Comparison of ENCODE assay signal across 23 mouse cellular contexts in the genomic region with DNA sequence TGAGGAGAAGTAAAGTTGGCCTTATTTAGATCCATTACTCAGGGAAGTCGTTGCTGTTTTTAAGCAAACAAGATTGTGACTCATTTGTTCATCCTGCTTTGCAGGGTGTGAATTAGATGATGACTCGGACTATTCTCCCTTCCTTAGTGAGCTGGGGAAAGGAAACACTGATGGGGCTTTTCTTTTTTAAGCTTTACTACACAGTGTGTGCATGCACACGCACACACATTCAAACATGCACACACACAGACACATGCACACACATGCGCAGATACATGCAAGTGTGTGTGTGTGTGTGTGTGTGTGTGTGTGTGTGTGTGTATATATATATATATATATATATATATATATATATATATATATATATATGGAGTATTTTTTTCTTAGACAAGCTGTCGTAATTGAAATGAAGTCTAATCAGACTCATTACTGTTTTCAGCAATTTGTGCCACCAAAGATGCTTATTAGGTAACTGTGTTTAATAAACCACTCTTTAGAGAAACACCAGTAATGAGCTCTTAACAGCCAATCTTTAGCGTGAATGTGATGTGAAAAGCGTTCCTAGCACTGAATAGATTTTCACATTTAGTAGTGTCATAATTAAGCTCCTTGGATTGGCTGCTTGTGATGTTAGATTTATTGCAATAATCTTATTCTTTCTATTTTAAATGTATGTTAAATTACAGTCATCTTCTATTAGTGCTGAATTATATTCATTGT.
A peak's percentile ranks its signal among the peaks of the same experiment; 100 is the strongest.
DNase-seq lines count a peak whose midpoint lies in the region; ATAC-seq and TF ChIP-seq lines count a peak whose summit lies in the region.
"Had no signal": no experiment of that assay in that cellular context is flagged by ENCODE, and none has a peak within 500 bp of the region (broad histone marks: within the 10 kb centered on the region; RNA-seq: fewer than 3 reads in every experiment).

No protein-coding gene starts in this region.

- no peaks in the 10 kb centered on the region for H3K9me3 ChIP-seq in forebrain, embryonic 13.5 days (replicated peaks)
- H3K9me3 ChIP-seq in forebrain, embryonic 12.5 days = no peaks in the 10 kb centered on the region
- H3K9me3 ChIP-seq in forebrain, embryonic 15.5 days = no peaks in the 10 kb centered on the region
- H3K9me3 ChIP-seq in forebrain, embryonic 11.5 days (ENCODE audit: control insufficient read depth, low read length) = no peaks in the 10 kb centered on the region
- no peaks in the 10 kb centered on the region for H3K9me3 ChIP-seq in forebrain, postnatal 0 days (ENCODE audit: low read length)
- H3K9me3 ChIP-seq: embryonic facial prominence, embryonic 13.5 days; embryonic facial prominence, embryonic 15.5 days had no signal

- H3K4me3 ChIP-seq in forebrain, embryonic 13.5 days = no peak overlapping the region
- H3K4me3 ChIP-seq in forebrain, embryonic 12.5 days (replicated peaks) = no peak overlapping the region
- H3K4me3 ChIP-seq in forebrain, embryonic 15.5 days = no peak overlapping the region
- no peak overlapping the region for H3K4me3 ChIP-seq in forebrain, embryonic 11.5 days (ENCODE audit: low read depth, low read length)
- no peak overlapping the region for H3K4me3 ChIP-seq in forebrain, postnatal 0 days (ENCODE audit: low read depth, low read length)
- H3K4me3 ChIP-seq: embryonic facial prominence, embryonic 13.5 days; embryonic facial prominence, embryonic 15.5 days; erythroblast, embryonic 14.5 days; gastrocnemius, adult 2 months had no signal

- H3K4me1 ChIP-seq in forebrain, embryonic 13.5 days = 0 out of 2 replicates have a peak, but pooled peaks cover 6% of the 10 kb centered on the region
- H3K4me1 ChIP-seq in forebrain, embryonic 12.5 days = no peaks in the 10 kb centered on the region
- H3K4me1 ChIP-seq in forebrain, embryonic 15.5 days = no peaks in the 10 kb centered on the region
- no peaks in the 10 kb centered on the region for H3K4me1 ChIP-seq in forebrain, embryonic 11.5 days (replicated peaks; ENCODE audit: control insufficient read depth, insufficient read depth, low read length)
- no peaks in the 10 kb centered on the region for H3K4me1 ChIP-seq in forebrain, postnatal 0 days (ENCODE audit: insufficient read depth)
- H3K4me1 ChIP-seq: embryonic facial prominence, embryonic 13.5 days; embryonic facial prominence, embryonic 15.5 days had no signal

- DNase-seq in forebrain, embryonic 11.5 days (ENCODE audit: low spot score) = no peak
- peak; percentile 84 for DNase-seq in brain, embryonic 14.5 days (ENCODE audit: low read depth)
- no peak for DNase-seq in forebrain, postnatal 0 days
- DNase-seq in gastrocnemius, postnatal 4 days (ENCODE audit: low spot score in 2 of 2) = no peak
- no peak for DNase-seq in kidney, postnatal 10 days
- DNase-seq: adrenal gland, adult 8-10 months; adrenal gland, postnatal 25 days; cerebellum, adult 11 months; cerebellum, adult 18-20 months; cerebellum, adult 8-10 months; cerebellum, adult 9-11 months; cerebellum, postnatal 14 days; cerebellum, postnatal 36 days; embryo, embryonic 11 days; gastrocnemius, adult 2 months had no signal

- H3K27me3 ChIP-seq in forebrain, embryonic 13.5 days = peaks cover 2% of the 10 kb centered on the region; the same call in 1 of the 2 replicates
- H3K27me3 ChIP-seq in forebrain, embryonic 12.5 days = no peaks in the 10 kb centered on the region
- H3K27me3 ChIP-seq in forebrain, embryonic 15.5 days = no peaks in the 10 kb centered on the region
- no peaks in the 10 kb centered on the region for H3K27me3 ChIP-seq in forebrain, embryonic 11.5 days (ENCODE audit: control insufficient read depth, insufficient read depth, low read length)
- no peaks in the 10 kb centered on the region for H3K27me3 ChIP-seq in forebrain, postnatal 0 days (ENCODE audit: insufficient read depth, low read length)
- H3K27me3 ChIP-seq: embryonic facial prominence, embryonic 13.5 days; embryonic facial prominence, embryonic 15.5 days had no signal

- TF ChIP-seq CTCF in brain, embryonic 14.5 days (IDR thresholded peaks at IDR 0.05; ENCODE audit: borderline replicate concordance, extremely low read depth, insufficient read depth, insufficient read length) = no peak
- no peak for TF ChIP-seq CTCF in forebrain, postnatal 0 days (IDR thresholded peaks at IDR 0.05; ENCODE audit: low read depth)

- H3K27ac ChIP-seq in forebrain, embryonic 13.5 days = no peak overlapping the region; the same call in 1 of the 2 replicates
- H3K27ac ChIP-seq in forebrain, embryonic 12.5 days = no peak overlapping the region
- H3K27ac ChIP-seq in forebrain, embryonic 15.5 days (replicated peaks) = no peak overlapping the region
- no peak overlapping the region for H3K27ac ChIP-seq in forebrain, embryonic 11.5 days (ENCODE audit: low read depth, low read length)
- H3K27ac ChIP-seq in forebrain, postnatal 0 days (ENCODE audit: low read depth, low read length) = no peak overlapping the region
- H3K27ac ChIP-seq: embryonic facial prominence, embryonic 13.5 days; embryonic facial prominence, embryonic 15.5 days; gastrocnemius, adult 2 months had no signal

- no peak overlapping the region for H3K4me2 ChIP-seq in forebrain, embryonic 13.5 days
- H3K4me2 ChIP-seq in forebrain, embryonic 12.5 days = no peak overlapping the region
- no peak overlapping the region for H3K4me2 ChIP-seq in forebrain, embryonic 15.5 days (replicated peaks)
- H3K4me2 ChIP-seq in forebrain, embryonic 11.5 days (ENCODE audit: low read depth, low read length, severe bottlenecking) = no peak overlapping the region
- H3K4me2 ChIP-seq in forebrain, postnatal 0 days (ENCODE audit: low read depth) = no peak overlapping the region
- H3K4me2 ChIP-seq: embryonic facial prominence, embryonic 13.5 days; embryonic facial prominence, embryonic 15.5 days had no signal

- 54% methylated on average over 7 of the region's 7 CpGs for WGBS in forebrain, embryonic 13.5 days
- WGBS in forebrain, embryonic 12.5 days = 60% methylated on average over 7 of the region's 7 CpGs
- 43% methylated on average over 7 of the region's 7 CpGs for WGBS in forebrain, embryonic 15.5 days
- WGBS in forebrain, embryonic 11.5 days = 75% methylated on average over 7 of the region's 7 CpGs
- WGBS in forebrain, postnatal 0 days = 48% methylated on average over 7 of the region's 7 CpGs

- TF ChIP-seq POLR2A in brain, embryonic 14.5 days (IDR thresholded peaks at IDR 0.05; ENCODE audit: borderline replicate concordance, extremely low read depth, insufficient read depth, insufficient read length, poor library complexity, severe bottlenecking) = no peak

- H3K36me3 ChIP-seq in forebrain, embryonic 13.5 days (ENCODE audit: poor library complexity, severe bottlenecking) = no peaks in the 10 kb centered on the region
- no peaks in the 10 kb centered on the region for H3K36me3 ChIP-seq in forebrain, embryonic 12.5 days (replicated peaks)
- no peaks in the 10 kb centered on the region for H3K36me3 ChIP-seq in forebrain, embryonic 15.5 days
- H3K36me3 ChIP-seq in forebrain, embryonic 11.5 days (ENCODE audit: control insufficient read depth, insufficient read depth, low read length) = no peaks in the 10 kb centered on the region
- no peaks in the 10 kb centered on the region for H3K36me3 ChIP-seq in forebrain, postnatal 0 days (ENCODE audit: insufficient read depth)
- H3K36me3 ChIP-seq: embryonic facial prominence, embryonic 13.5 days; embryonic facial prominence, embryonic 15.5 days had no signal

- ATAC-seq in forebrain, embryonic 13.5 days = peak; percentile 50
- ATAC-seq in forebrain, embryonic 12.5 days (ENCODE audit: low FRiP score) = no peak; the same call in 1 of the 2 replicates
- peak; percentile 64 for ATAC-seq in forebrain, embryonic 15.5 days (replicated peaks)
- ATAC-seq in forebrain, embryonic 11.5 days (replicated peaks; ENCODE audit: low FRiP score) = no peak
- peak; percentile 42; the same call in 1 of the 2 replicates for ATAC-seq in forebrain, postnatal 0 days
- ATAC-seq: activated CD4-positive, CD25-positive, alpha-beta regulatory T cell, adult 4 months; Patski had no signal

- no peak overlapping the region for H3K9ac ChIP-seq in forebrain, embryonic 13.5 days
- no peak overlapping the region for H3K9ac ChIP-seq in forebrain, embryonic 12.5 days
- H3K9ac ChIP-seq in forebrain, embryonic 15.5 days (replicated peaks) = no peak overlapping the region
- no peak overlapping the region for H3K9ac ChIP-seq in forebrain, embryonic 11.5 days (ENCODE audit: low read length)
- H3K9ac ChIP-seq in forebrain, postnatal 0 days = no peak overlapping the region
- H3K9ac ChIP-seq: embryonic facial prominence, embryonic 13.5 days; embryonic facial prominence, embryonic 15.5 days had no signal

Comparison
In these comparisons a context has a peak if more than half of its experiments do, and no peak if none do; other contexts are left out.
1. ATAC-seq: peak in forebrain, embryonic 13.5 days (single experiment), forebrain, embryonic 15.5 days (single experiment) and forebrain, postnatal 0 days (single experiment); none in forebrain, embryonic 12.5 days (single experiment) and forebrain, embryonic 11.5 days (single experiment).